Mouse (Mus musculus): ENCODE results near the gene Tacc2.

GRCm38 (mm10) chr7:130788950-130789349, 211.7 kb downstream of the Tacc2 start:
- TF ChIP-seq POLR2A (IDR thresholded peaks at IDR 0.05; ENCODE audit: borderline replicate concordance, insufficient read depth, low read length) (no peak), CTCF (IDR thresholded peaks at IDR 0.05; ENCODE audit: borderline replicate concordance, insufficient read depth, low read depth, low read length) (no peak)
